Mouse (Mus musculus) forebrain, embryonic 13.5 days (tissue): ENCODE results near the gene Ank3. TPM values are rescaled to one million over a fixed set of nuclear protein-coding genes. Genes with fewer than 3 reads are reported as not detected.

ENCODE experiments used
- ATAC-seq: fragments of 200-750 bp; cut with Nextera tagmentation; 2 replicates; pipeline ENCODE4 v1.8.0; 2017
- H3K27ac ChIP-seq: fragments of 300-500 bp; sonication (generic); 2 replicates; pipeline ENCODE4 v1.5.1; 2015; ENCODE audit warnings: inconsistent platforms, mild to moderate bottlenecking, moderate library complexity
- H3K27me3 ChIP-seq: fragments of 300-500 bp; sonication (generic); 2 replicates; pipeline ENCODE4 v1.6.1; 2015; ENCODE audit warnings: mild to moderate bottlenecking, inconsistent platforms
- H3K36me3 ChIP-seq: fragments of 300-500 bp; sonication (generic); 2 replicates; pipeline ENCODE4 v1.6.1; 2015; ENCODE audit warnings: mild to moderate bottlenecking, inconsistent platforms; ENCODE audit not compliant: poor library complexity, severe bottlenecking
- H3K4me1 ChIP-seq: fragments of 300-500 bp; sonication (generic); 2 replicates; pipeline ENCODE4 v1.6.1; 2015; ENCODE audit warnings: inconsistent platforms
- H3K4me2 ChIP-seq: fragments of 300-500 bp; sonication (generic); 2 replicates; pipeline ENCODE4 v1.6.1; 2015; ENCODE audit warnings: inconsistent platforms, mild to moderate bottlenecking, moderate library complexity
- H3K4me3 ChIP-seq: fragments of 300-500 bp; sonication (generic); 2 replicates; pipeline ENCODE4 v1.5.1; 2015; ENCODE audit warnings: mild to moderate bottlenecking, inconsistent platforms
- H3K9ac ChIP-seq: fragments of 300-500 bp; sonication (generic); 2 replicates; pipeline ENCODE4 v1.6.1; 2015; ENCODE audit warnings: mild to moderate bottlenecking, inconsistent platforms
- H3K9me3 ChIP-seq: fragments of 300-500 bp; sonication (generic); replicated peaks from 2 replicates; pipeline ENCODE4 v1.6.1; 2016; ENCODE audit warnings: inconsistent platforms
- WGBS: fragments of 180-500 bp; shearing (Covaris S2); methylation state at CpG from one replicate; pipeline ENCODE4 v1.1.7; 2015; 5-methylcytosine and 5-hydroxymethylcytosine counted together
- polyA plus RNA-seq: library from polyadenylated mRNA; unstranded; fragments of >200 nt; fragmentation: Nextera tagmentation; extraction: Ambion mirVana; gene quantifications from 2 replicates; pipeline ENCODE4 v1.2.1, GENCODE M21; 2015

The Ank3 gene
- polyA plus RNA-seq, 1 experiment from 2014 or later = 63.5 TPM

- Histone ChIP-seq H3K4me1 (peaks cover 46% of the 10 kb centered on the region), H3K36me3 (no peaks in the 10 kb centered on the region), H3K27me3 (0 out of 2 replicates have a peak, but pooled peaks cover 5% of the 10 kb centered on the region), H3K9ac (no peak overlapping the region), H3K9me3 (no peaks in the 10 kb centered on the region), H3K4me3 (no peak overlapping the region), H3K27ac (peak overlapping the region; percentile 20; the same call in 1 of the 2 replicates), H3K4me2 (no peak overlapping the region)
- WGBS = 50% methylated on average over 6 of the region's 6 CpGs
- ATAC-seq = no peak
Measured at GRCm38 (mm10) chr10:69720899-69721490, 322.4 kb downstream of the Ank3 start.

- Histone ChIP-seq H3K36me3 (no peaks in the 10 kb centered on the region), H3K27me3 (0 out of 2 replicates have a peak, but pooled peaks cover 5% of the 10 kb centered on the region), H3K4me3 (no peak overlapping the region), H3K4me1 (peaks cover 32% of the 10 kb centered on the region), H3K27ac (no peak overlapping the region), H3K9me3 (no peaks in the 10 kb centered on the region), H3K4me2 (no peak overlapping the region), H3K9ac (no peak overlapping the region)
- WGBS = 96% methylated on average over 4 of the region's 4 CpGs
- no peak for ATAC-seq
Measured at GRCm38 (mm10) chr10:69724159-69724558, 325.6 kb downstream of the Ank3 start.

- peaks cover 30% of the 10 kb centered on the region for H3K4me1 ChIP-seq
- no peaks in the 10 kb centered on the region for H3K9me3 ChIP-seq
- no peak for ATAC-seq
- H3K4me2 ChIP-seq = no peak overlapping the region
- 0 out of 2 replicates have a peak, but pooled peaks cover 5% of the 10 kb centered on the region for H3K27me3 ChIP-seq
- H3K36me3 ChIP-seq = no peaks in the 10 kb centered on the region
- no peak overlapping the region for H3K27ac ChIP-seq
- 84% methylated on average over 14 of the region's 14 CpGs for WGBS
- H3K9ac ChIP-seq = no peak overlapping the region
- H3K4me3 ChIP-seq = no peak overlapping the region
Measured at GRCm38 (mm10) chr10:69725078-69725477, 326.5 kb downstream of the Ank3 start.

- H3K27ac ChIP-seq = no peak overlapping the region
- 0 out of 2 replicates have a peak, but pooled peaks cover 5% of the 10 kb centered on the region for H3K27me3 ChIP-seq
- 83% methylated on average over 2 of the region's 2 CpGs for WGBS
- no peak overlapping the region for H3K4me2 ChIP-seq
- H3K4me1 ChIP-seq = peaks cover 31% of the 10 kb centered on the region
- no peaks in the 10 kb centered on the region for H3K36me3 ChIP-seq
- H3K4me3 ChIP-seq = no peak overlapping the region
- no peak overlapping the region for H3K9ac ChIP-seq
- no peak for ATAC-seq
- no peaks in the 10 kb centered on the region for H3K9me3 ChIP-seq
Measured at GRCm38 (mm10) chr10:69726265-69726664, 327.7 kb downstream of the Ank3 start.

- peaks cover 30% of the 10 kb centered on the region for H3K4me1 ChIP-seq
- no peaks in the 10 kb centered on the region for H3K36me3 ChIP-seq
- H3K9me3 ChIP-seq = no peaks in the 10 kb centered on the region
- H3K4me2 ChIP-seq = no peak overlapping the region
- H3K27me3 ChIP-seq = 0 out of 2 replicates have a peak, but pooled peaks cover 1% of the 10 kb centered on the region
- WGBS = 89% methylated on average over 7 of the region's 7 CpGs
- H3K27ac ChIP-seq = no peak overlapping the region
- no peak for ATAC-seq
- H3K9ac ChIP-seq = no peak overlapping the region
- no peak overlapping the region for H3K4me3 ChIP-seq
Measured at GRCm38 (mm10) chr10:69726806-69727205, 328.2 kb downstream of the Ank3 start.

- no peaks in the 10 kb centered on the region for H3K36me3 ChIP-seq
- no peak overlapping the region for H3K9ac ChIP-seq
- no peak overlapping the region for H3K4me2 ChIP-seq
- ATAC-seq = 0 out of 2 replicates have a peak, but pooled peaks have one; percentile 14
- H3K27ac ChIP-seq = no peak overlapping the region
- H3K9me3 ChIP-seq = no peaks in the 10 kb centered on the region
- H3K4me1 ChIP-seq = peaks cover 31% of the 10 kb centered on the region
- WGBS = 72% methylated on average over 6 of the region's 6 CpGs
- no peak overlapping the region for H3K4me3 ChIP-seq
- H3K27me3 ChIP-seq = no peaks in the 10 kb centered on the region
Measured at GRCm38 (mm10) chr10:69728876-69729275, 330.3 kb downstream of the Ank3 start.

GRCm38 (mm10) chr10:69730351-69730871, 331.8 kb downstream of the Ank3 start:
- H3K4me3 ChIP-seq = no peak overlapping the region
- H3K4me2 ChIP-seq = no peak overlapping the region; the same call in 1 of the 2 replicates
- peak; percentile 69; the same call in 1 of the 2 replicates for ATAC-seq
- no peaks in the 10 kb centered on the region for H3K36me3 ChIP-seq
- H3K4me1 ChIP-seq = peaks cover 31% of the 10 kb centered on the region
- peak overlapping the region; percentile 60 for H3K27ac ChIP-seq
- H3K9ac ChIP-seq = no peak overlapping the region
- no peaks in the 10 kb centered on the region for H3K9me3 ChIP-seq
- WGBS = 60% methylated on average over 10 of the region's 10 CpGs
- H3K27me3 ChIP-seq = no peaks in the 10 kb centered on the region

- H3K9me3 ChIP-seq = no peaks in the 10 kb centered on the region
- no peaks in the 10 kb centered on the region for H3K27me3 ChIP-seq
- H3K4me3 ChIP-seq = no peak overlapping the region
- H3K27ac ChIP-seq = peak overlapping the region; percentile 60; the same call in 1 of the 2 replicates
- H3K9ac ChIP-seq = no peak overlapping the region
- 85% methylated on average over 5 of the region's 5 CpGs for WGBS
- no peaks in the 10 kb centered on the region for H3K36me3 ChIP-seq
- peaks cover 31% of the 10 kb centered on the region for H3K4me1 ChIP-seq
- H3K4me2 ChIP-seq = no peak overlapping the region
- no peak for ATAC-seq
Measured at GRCm38 (mm10) chr10:69731341-69731740, 332.8 kb downstream of the Ank3 start.

- Histone ChIP-seq H3K9me3 (no peaks in the 10 kb centered on the region), H3K36me3 (no peaks in the 10 kb centered on the region), H3K27ac (no peak overlapping the region), H3K9ac (no peak overlapping the region), H3K4me3 (no peak overlapping the region), H3K4me2 (no peak overlapping the region), H3K4me1 (peaks cover 31% of the 10 kb centered on the region), H3K27me3 (no peaks in the 10 kb centered on the region)
- WGBS = 92% methylated on average over 1 of the region's 1 CpGs
- ATAC-seq = no peak
Measured at GRCm38 (mm10) chr10:69731863-69732262, 333.3 kb downstream of the Ank3 start.

GRCm38 (mm10) chr10:69736241-69736640, 337.7 kb downstream of the Ank3 start:
- Histone ChIP-seq H3K4me3 (no peak overlapping the region), H3K27ac (no peak overlapping the region), H3K4me1 (0 out of 2 replicates have a peak, but pooled peaks cover 8% of the 10 kb centered on the region), H3K9me3 (no peaks in the 10 kb centered on the region), H3K9ac (no peak overlapping the region), H3K27me3 (no peaks in the 10 kb centered on the region), H3K36me3 (no peaks in the 10 kb centered on the region), H3K4me2 (no peak overlapping the region)
- 68% methylated on average over 7 of the region's 7 CpGs for WGBS
- no peak for ATAC-seq

GRCm38 (mm10) chr10:69738741-69739271, 340.2 kb downstream of the Ank3 start:
- Histone ChIP-seq H3K27ac (no peak overlapping the region), H3K4me2 (no peak overlapping the region), H3K9me3 (no peaks in the 10 kb centered on the region), H3K9ac (no peak overlapping the region), H3K27me3 (no peaks in the 10 kb centered on the region), H3K4me3 (no peak overlapping the region), H3K36me3 (no peaks in the 10 kb centered on the region), H3K4me1 (peaks cover 7% of the 10 kb centered on the region)
- no peak for ATAC-seq
- 74% methylated on average over 5 of the region's 5 CpGs for WGBS

- H3K9me3 ChIP-seq = no peaks in the 10 kb centered on the region
- peaks cover 32% of the 10 kb centered on the region for H3K4me1 ChIP-seq
- 82% methylated on average over 3 of the region's 3 CpGs for WGBS
Measured at GRCm38 (mm10) chr10:69742528-69742927, 344.0 kb downstream of the Ank3 start.

More at GRCm38 (mm10) chr10:69742528-69742927, 344.0 kb downstream of the Ank3 start:
- Histone ChIP-seq H3K9ac (no peak overlapping the region), H3K27ac (no peak overlapping the region), H3K4me2 (no peak overlapping the region), H3K27me3 (no peaks in the 10 kb centered on the region), H3K4me3 (no peak overlapping the region), H3K36me3 (no peaks in the 10 kb centered on the region)
- no peak for ATAC-seq
